Mouse (Mus musculus) limb, embryonic 15.5 days (tissue): ENCODE data around the gene 4930469K13Rik. TPM values are rescaled to one million over a fixed set of nuclear protein-coding genes. Genes with fewer than 3 reads are reported as not detected.

Experiments
- ATAC-seq: fragments of 200-750 bp; cut with Nextera tagmentation; 2 replicates; pipeline ENCODE4 v1.8.0; 2017; ENCODE audit warnings: low read depth, moderate TSS enrichment; ENCODE audit not compliant: insufficient number of reproducible peaks, low FRiP score, low TSS enrichment
- H3K27ac ChIP-seq: fragments of 300-500 bp; sonication (generic); 2 replicates; pipeline ENCODE4 v1.5.1; 2015; ENCODE audit warnings: moderate library complexity, mild to moderate bottlenecking, inconsistent platforms
- H3K27me3 ChIP-seq: fragments of 300-500 bp; sonication (generic); 2 replicates; pipeline ENCODE4 v1.6.1; 2015; ENCODE audit warnings: inconsistent platforms
- H3K36me3 ChIP-seq: fragments of 300-500 bp; sonication (generic); 2 replicates; pipeline ENCODE4 v1.6.1; 2015; ENCODE audit warnings: inconsistent platforms
- H3K4me1 ChIP-seq: fragments of 300-500 bp; sonication (generic); 2 replicates; pipeline ENCODE4 v1.6.1; 2015; ENCODE audit warnings: inconsistent platforms
- H3K4me2 ChIP-seq: fragments of 300-500 bp; sonication (generic); 2 replicates; pipeline ENCODE4 v1.6.1; 2015; ENCODE audit warnings: mild to moderate bottlenecking, inconsistent platforms
- H3K4me3 ChIP-seq: fragments of 300-500 bp; sonication (generic); 2 replicates; pipeline ENCODE4 v1.5.1; 2015; ENCODE audit warnings: mild to moderate bottlenecking, inconsistent platforms
- H3K9ac ChIP-seq: fragments of 300-500 bp; sonication (generic); 2 replicates; pipeline ENCODE4 v1.6.1; 2015; ENCODE audit warnings: inconsistent platforms
- H3K9me3 ChIP-seq: fragments of 300-500 bp; sonication (generic); 2 replicates; pipeline ENCODE4 v1.6.1; 2016; ENCODE audit warnings: inconsistent platforms
- WGBS: fragments of 180-500 bp; shearing (Covaris S2); methylation state at CpG from one replicate; pipeline ENCODE4 v1.1.7; 2015; 5-methylcytosine and 5-hydroxymethylcytosine counted together
- polyA plus RNA-seq: library from polyadenylated mRNA; unstranded; fragments of >200 nt; fragmentation: Nextera tagmentation; extraction: Ambion mirVana; gene quantifications from 2 replicates; pipeline ENCODE4 v1.2.1, GENCODE M21; 2015

4930469K13Rik gene
- polyA plus RNA-seq, 1 experiment from 2014 or later = 0.44 TPM

DNA sequence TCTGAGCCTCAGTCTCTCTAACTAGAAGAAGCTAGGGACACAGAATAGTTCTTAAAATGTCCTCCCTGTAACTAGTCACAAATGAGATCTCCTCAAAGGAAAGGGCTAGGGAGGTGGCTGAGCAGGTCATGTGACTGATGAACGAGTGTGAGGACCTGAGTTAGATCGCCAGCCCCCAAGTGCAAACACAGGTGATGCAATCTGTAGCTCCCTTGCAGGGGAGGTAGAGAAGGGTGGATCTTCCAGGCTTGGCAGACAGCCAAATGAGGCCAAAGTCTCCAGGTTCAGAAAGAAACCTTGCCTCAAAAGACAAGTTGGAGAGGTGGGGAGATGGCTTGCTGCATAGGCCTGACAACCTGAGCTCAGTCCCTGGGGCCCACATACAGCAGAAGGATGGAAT lies 171.8 kb downstream of the 4930469K13Rik start:
- 51% methylated on average over 2 of the region's 2 CpGs for WGBS
- Histone ChIP-seq H3K27ac (no peak overlapping the region), H3K9me3 (no peaks in the 10 kb centered on the region), H3K27me3 (no peaks in the 10 kb centered on the region), H3K9ac (no peak overlapping the region), H3K36me3 (no peaks in the 10 kb centered on the region), H3K4me2 (no peak overlapping the region), H3K4me3 (no peak overlapping the region), H3K4me1 (peaks cover 17% of the 10 kb centered on the region)
- no peak for ATAC-seq

DNA sequence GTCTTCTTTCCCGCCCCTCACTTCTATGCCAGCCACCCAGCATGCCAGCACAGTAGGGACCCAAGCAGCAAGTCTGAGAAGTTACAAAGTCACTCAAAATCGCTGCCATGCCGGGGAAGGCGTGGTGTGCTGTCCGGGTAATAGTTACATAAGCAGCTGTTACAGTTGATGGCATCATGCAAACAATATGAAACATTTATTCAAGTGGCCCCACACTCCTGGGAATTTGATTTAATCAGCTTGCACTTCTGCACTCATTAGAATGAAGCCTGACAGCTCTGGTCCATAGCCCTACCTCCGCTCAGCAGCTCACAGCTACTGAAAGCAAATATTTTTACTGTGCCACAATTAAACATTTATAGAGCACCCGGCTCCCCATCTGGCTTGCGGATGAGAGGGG lies 172.6 kb downstream of the 4930469K13Rik start:
- no peaks in the 10 kb centered on the region for H3K9me3 ChIP-seq

More for the DNA sequence above, 172.6 kb downstream of the 4930469K13Rik start:
- Histone ChIP-seq H3K27ac (no peak overlapping the region), H3K36me3 (no peaks in the 10 kb centered on the region), H3K4me2 (no peak overlapping the region), H3K4me1 (peaks cover 17% of the 10 kb centered on the region), H3K9ac (no peak overlapping the region), H3K27me3 (no peaks in the 10 kb centered on the region), H3K4me3 (no peak overlapping the region)
- WGBS = 42% methylated on average over 8 of the region's 8 CpGs
- ATAC-seq = no peak

Other genes with a start within 250 kb of the 4930469K13Rik start
- 0.17 and 0.19 TPM in 2 replicates for gene Kcnmb1, start 135.5 kb downstream of the 4930469K13Rik start, polyA plus RNA-seq
- gene Kcnip1, start 105.4 kb downstream of the 4930469K13Rik start, polyA plus RNA-seq = 3.4 and 4.3 TPM in 2 replicates
- gene Lcp2, start 51.6 kb downstream of the 4930469K13Rik start, polyA plus RNA-seq = 7.2 and 7.4 TPM in 2 replicates
- gene Foxi1, start 109.5 kb upstream of the 4930469K13Rik start, polyA plus RNA-seq = not detected in 2 replicates
- gene Fam196b, start 216.3 kb upstream of the 4930469K13Rik start, polyA plus RNA-seq = 0.78 and 0.88 TPM in 2 replicates